Mouse (Mus musculus): Measurements from ENCODE around the gene Timm17b.

DNA sequence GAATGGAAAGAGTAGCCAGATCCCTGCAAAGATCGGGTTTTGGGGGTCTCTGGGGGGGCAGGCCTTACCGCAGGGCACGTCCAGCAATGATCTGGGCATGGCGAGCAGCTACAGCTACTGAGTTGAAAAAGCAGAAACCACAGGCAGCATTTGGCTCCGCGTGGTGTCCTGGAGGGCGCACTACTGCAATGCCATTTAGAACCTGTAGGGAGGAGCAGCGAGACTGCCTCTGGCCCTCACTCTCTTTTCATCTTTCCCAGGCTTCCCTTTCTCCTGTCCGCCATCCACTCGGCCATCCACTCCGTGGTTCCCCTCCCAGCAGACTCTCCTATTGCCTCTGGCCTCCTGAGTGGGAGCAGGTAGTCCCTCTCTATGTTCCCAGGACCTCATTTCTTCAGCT lies 37.7 kb downstream of the Timm17b start:
- no peak for TF ChIP-seq FLI1 (IDR thresholded peaks at IDR 0.05; ENCODE audit: low read length)
- no peak for TF ChIP-seq GATA1 (IDR thresholded peaks at IDR 0.05; ENCODE audit: borderline replicate concordance, low read length)

Data from megakaryocyte, embryonic 14.5 days (primary cell).